Mouse (Mus musculus) heart, embryonic 16.5 days (tissue): ENCODE measurements around the gene Commd1. TPM values are rescaled to one million over a fixed set of nuclear protein-coding genes. Genes with fewer than 3 reads are reported as not detected.

Experiments
- ATAC-seq: fragments of 200-750 bp; cut with Nextera tagmentation; replicated peaks from 2 replicates; pipeline ENCODE4 v1.8.0; 2017; ENCODE audit warnings: moderate number of reproducible peaks; ENCODE audit not compliant: insufficient read depth, low FRiP score; ENCODE audit errors: extremely low read depth
- H3K27ac ChIP-seq: fragments of 300-500 bp; sonication (generic); 2 replicates; pipeline ENCODE4 v1.5.1; 2014; ENCODE audit warnings: mild to moderate bottlenecking, low read length, control low read depth, moderate library complexity
- H3K27me3 ChIP-seq: fragments of 300-500 bp; sonication (generic); 2 replicates; pipeline ENCODE4 v1.6.1; 2014; ENCODE audit warnings: low read length, mixed read lengths; ENCODE audit not compliant: control insufficient read depth, insufficient read depth
- H3K36me3 ChIP-seq: fragments of 300-500 bp; sonication (generic); 2 replicates; pipeline ENCODE4 v1.6.1; 2014; ENCODE audit not compliant: control insufficient read depth, insufficient read depth
- H3K4me1 ChIP-seq: fragments of 300-500 bp; sonication (generic); 2 replicates; pipeline ENCODE4 v1.6.1; 2014; ENCODE audit warnings: low read length, mixed read lengths; ENCODE audit not compliant: control insufficient read depth, insufficient read depth
- H3K4me2 ChIP-seq: fragments of 300-500 bp; sonication (generic); 2 replicates; pipeline ENCODE4 v1.6.1; 2014; ENCODE audit warnings: low read depth, mild to moderate bottlenecking, control low read depth, low read length
- H3K4me3 ChIP-seq: fragments of 300-500 bp; sonication (generic); 2 replicates; pipeline ENCODE4 v1.5.1; 2014; ENCODE audit warnings: mild to moderate bottlenecking, control low read depth, low read length
- H3K9ac ChIP-seq: fragments of 300-500 bp; sonication (generic); 2 replicates; pipeline ENCODE4 v1.6.1; 2014; ENCODE audit warnings: low read length, control low read depth
- H3K9me3 ChIP-seq: fragments of 300-500 bp; sonication (generic); replicated peaks from 2 replicates; pipeline ENCODE4 v1.6.1; 2016; ENCODE audit warnings: low read length; ENCODE audit not compliant: control insufficient read depth
- WGBS: fragments of 180-500 bp; shearing (Covaris S2); extraction: QIAGEN DNeasy Blood & Tissue Kit; methylation state at CpG from one replicate; pipeline ENCODE4 v1.1.7; 2014; 5-methylcytosine and 5-hydroxymethylcytosine counted together
- polyA plus RNA-seq: library from polyadenylated mRNA; unstranded; fragments of >200 nt; fragmentation: Nextera tagmentation; extraction: Ambion mirVana; gene quantifications from 2 replicates; pipeline ENCODE4 v1.2.1, GENCODE M21; 2015

Commd1 gene
- polyA plus RNA-seq, 1 experiment from 2014 or later: 350 TPM

DNA sequence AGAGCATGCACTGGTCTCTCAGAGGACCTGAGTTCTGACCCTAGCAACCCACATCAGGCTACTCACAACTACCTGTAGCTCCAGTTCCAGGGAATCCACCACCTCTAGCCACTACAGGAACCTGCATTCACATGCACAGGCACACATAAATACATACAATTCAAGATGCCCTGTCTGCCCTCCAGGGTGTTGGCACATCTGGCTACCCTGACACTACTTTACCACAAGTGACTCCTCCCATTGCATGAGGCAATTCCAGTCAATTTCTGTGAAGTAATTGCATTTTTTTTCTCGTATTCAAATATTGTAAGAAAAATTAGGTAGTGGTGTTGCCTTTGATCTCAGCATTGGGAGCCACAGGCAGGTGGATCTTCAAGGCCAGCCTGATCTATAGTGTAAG, 3.0 kb downstream of the Commd1 start:
- Histone ChIP-seq H3K9ac (no peak overlapping the region), H3K4me3 (no peak overlapping the region), H3K4me2 (no peak overlapping the region), H3K27me3 (no peaks in the 10 kb centered on the region), H3K4me1 (peaks cover 27% of the 10 kb centered on the region), H3K27ac (no peak overlapping the region), H3K9me3 (0 out of 2 replicates have a peak, but pooled peaks cover under 1% of the 10 kb centered on the region), H3K36me3 (0 out of 2 replicates have a peak, but pooled peaks cover 3% of the 10 kb centered on the region)
- 91% methylated on average over 1 of the region's 1 CpGs for whole genome bisulfite sequencing
- ATAC-seq: no peak

- ATAC-seq: no peak
- no peak overlapping the region for H3K27ac ChIP-seq
- H3K36me3 ChIP-seq: peaks cover 8% of the 10 kb centered on the region; the same call in 1 of the 2 replicates
- WGBS: 71% methylated on average over 1 of the region's 1 CpGs
- no peaks in the 10 kb centered on the region for H3K27me3 ChIP-seq
- peaks cover 30% of the 10 kb centered on the region for H3K4me1 ChIP-seq
- H3K4me3 ChIP-seq: no peak overlapping the region
- 0 out of 2 replicates have a peak, but pooled peaks cover 5% of the 10 kb centered on the region for H3K9me3 ChIP-seq
- H3K9ac ChIP-seq: no peak overlapping the region
- H3K4me2 ChIP-seq: no peak overlapping the region
Measured at GRCm38 (mm10) chr11:22978711-22979110, 3.5 kb downstream of the Commd1 start.

DNA sequence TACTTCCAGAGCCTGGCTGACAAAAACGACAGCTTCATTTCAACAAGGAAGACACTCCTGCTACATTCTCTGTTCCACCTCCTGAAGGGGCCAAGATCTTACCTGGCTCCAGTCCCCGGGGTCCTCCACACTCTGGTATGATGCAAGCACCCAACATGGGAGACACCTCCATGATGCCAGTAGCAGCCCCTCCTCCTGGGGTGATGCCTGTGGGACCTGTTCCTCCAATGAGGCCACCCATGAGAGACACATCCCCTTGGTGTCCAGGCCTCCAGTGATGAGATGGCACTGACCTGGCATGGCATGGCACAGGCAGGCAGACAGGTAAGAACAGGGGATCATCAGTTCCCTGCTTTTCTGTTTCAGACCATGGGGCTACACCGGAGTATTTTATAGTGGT, 4.0 kb downstream of the Commd1 start:
- Histone ChIP-seq H3K27ac (no peak overlapping the region), H3K9me3 (peaks cover 10% of the 10 kb centered on the region; the same call in 1 of the 2 replicates), H3K4me1 (peaks cover 30% of the 10 kb centered on the region), H3K27me3 (no peaks in the 10 kb centered on the region), H3K4me2 (no peak overlapping the region), H3K4me3 (no peak overlapping the region), H3K9ac (no peak overlapping the region), H3K36me3 (peaks cover 13% of the 10 kb centered on the region; the same call in 1 of the 2 replicates)
- no peak for ATAC-seq
- WGBS: 91% methylated on average over 3 of the region's 3 CpGs

DNA sequence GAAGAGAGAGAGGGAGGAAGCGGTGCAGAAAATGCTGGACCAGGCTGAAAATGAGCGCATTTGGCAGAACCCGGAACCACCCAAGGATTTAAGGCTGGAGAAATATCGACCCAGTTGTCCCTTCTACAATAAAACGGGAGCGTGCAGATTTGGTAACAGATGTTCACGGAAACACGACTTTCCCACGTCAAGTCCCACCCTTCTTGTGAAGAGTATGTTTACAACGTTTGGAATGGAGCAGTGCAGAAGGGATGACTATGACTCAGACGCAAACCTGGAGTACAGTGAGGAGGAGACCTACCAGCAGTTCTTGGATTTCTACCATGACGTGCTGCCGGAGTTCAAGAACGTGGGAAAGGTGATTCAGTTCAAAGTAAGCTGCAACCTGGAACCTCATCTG, 8.6 kb downstream of the Commd1 start:
- peaks cover 26% of the 10 kb centered on the region for H3K9me3 ChIP-seq
- peaks cover 24% of the 10 kb centered on the region; the same call in 1 of the 2 replicates for H3K36me3 ChIP-seq
- H3K4me2 ChIP-seq: peak overlapping the region; percentile 62
- H3K4me1 ChIP-seq: peaks cover 15% of the 10 kb centered on the region
- peak overlapping the region; percentile 77 for H3K27ac ChIP-seq
- H3K4me3 ChIP-seq: peak overlapping the region; percentile 73
- ATAC-seq: no peak
- H3K9ac ChIP-seq: peak overlapping the region; percentile 68
- H3K27me3 ChIP-seq: no peaks in the 10 kb centered on the region
- WGBS: 44% methylated on average over 14 of the region's 14 CpGs

DNA sequence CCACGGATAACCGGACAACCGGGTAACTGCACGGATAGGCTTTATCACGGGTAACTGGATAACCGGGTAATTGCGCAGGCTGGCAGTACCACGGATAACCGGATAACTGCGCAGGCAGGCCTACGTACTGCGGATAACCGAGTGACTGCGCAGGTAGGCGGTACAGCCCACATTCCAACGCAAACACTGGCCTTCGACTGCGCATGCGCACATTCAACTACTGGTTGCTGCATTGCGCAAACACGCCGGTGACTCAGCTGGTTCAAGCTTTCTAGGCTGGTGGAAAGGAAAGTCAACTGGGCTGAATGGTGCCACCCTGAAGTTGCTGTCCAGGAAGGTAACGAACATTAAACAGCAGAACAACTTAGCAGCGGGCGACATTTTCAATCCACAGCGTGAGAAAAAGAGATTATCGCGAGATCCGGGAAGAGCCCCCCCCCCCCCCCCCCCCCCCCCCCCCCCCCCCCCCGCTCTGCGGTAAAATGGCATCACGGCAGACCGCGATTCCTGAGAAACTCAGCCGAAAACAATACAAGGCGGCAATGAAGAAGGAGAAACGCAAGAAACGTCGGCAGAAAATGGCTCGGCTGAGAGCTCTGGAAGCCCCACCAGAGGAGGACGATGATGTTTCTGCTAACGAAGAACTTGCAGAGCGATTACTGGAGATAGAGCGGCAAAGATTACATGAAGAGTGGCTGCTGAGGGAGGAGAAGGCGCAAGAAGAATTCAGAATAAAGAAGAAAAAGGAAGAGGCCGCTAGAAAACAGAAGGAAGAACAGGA, 9.2 kb downstream of the Commd1 start:
- H3K4me2 ChIP-seq: peak overlapping the region; percentile 85

GRCm38 (mm10) chr11:22971835-22972709, 10.1 kb downstream of the Commd1 start, which contains the start of gene Zrsr1:
Gene Zrsr1, plus strand, starts transcription at chr11:22972005.
- Histone ChIP-seq H3K27ac (peak within 1 kb of the TSS; percentile 88), H3K36me3 (peaks cover 24% of the 10 kb centered on the region; the same call in 1 of the 2 replicates), H3K4me1 (peaks cover 15% of the 10 kb centered on the region), H3K4me2 (peak within 1 kb of the TSS; percentile 85), H3K9ac (peak within 1 kb of the TSS; percentile 76), H3K9me3 (peaks cover 27% of the 10 kb centered on the region), H3K27me3 (no peaks in the 10 kb centered on the region), H3K4me3 (peak within 1 kb of the TSS; percentile 73)
- ATAC-seq: peak; percentile 71
- WGBS: 52% methylated on average over 56 of the region's 56 CpGs

More for the DNA sequence above, 9.2 kb downstream of the Commd1 start:
- WGBS: 50% methylated on average over 44 of the region's 46 CpGs
- Histone ChIP-seq H3K9me3 (peaks cover 26% of the 10 kb centered on the region), H3K36me3 (peaks cover 24% of the 10 kb centered on the region; the same call in 1 of the 2 replicates), H3K4me1 (peaks cover 15% of the 10 kb centered on the region), H3K27ac (peak overlapping the region; percentile 88), H3K9ac (peak overlapping the region; percentile 76), H3K4me3 (peak overlapping the region; percentile 73), H3K27me3 (no peaks in the 10 kb centered on the region)
- ATAC-seq: peak; percentile 33; the same call in 1 of the 2 replicates

DNA sequence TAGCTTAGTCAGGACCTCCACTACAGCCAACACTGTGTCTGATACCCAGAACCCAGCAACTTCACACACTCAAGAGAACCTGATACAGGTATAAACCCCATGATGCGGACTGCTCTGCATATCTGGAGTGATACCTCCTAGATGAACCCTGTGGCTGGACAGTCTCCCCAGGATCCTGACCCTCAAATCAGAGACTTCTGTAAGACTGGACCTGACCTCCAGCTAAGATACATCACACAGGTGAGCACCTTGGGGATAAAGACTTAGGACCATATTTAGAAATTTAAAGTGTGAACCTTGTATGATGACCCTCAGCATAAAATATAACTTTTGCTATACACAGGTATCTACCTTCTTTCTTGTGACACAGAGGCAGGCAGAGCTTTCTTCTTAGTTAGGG, 11.6 kb downstream of the Commd1 start:
- H3K9me3 ChIP-seq: peaks cover 30% of the 10 kb centered on the region
- 84% methylated on average over 1 of the region's 1 CpGs for WGBS
- no peak overlapping the region for H3K4me3 ChIP-seq

GRCm38 (mm10) chr11:22969486-22969885, 12.7 kb downstream of the Commd1 start:
- Histone ChIP-seq H3K4me1 (peaks cover 3% of the 10 kb centered on the region; the same call in 1 of the 2 replicates), H3K4me3 (no peak overlapping the region), H3K36me3 (peaks cover 21% of the 10 kb centered on the region; the same call in 1 of the 2 replicates), H3K27ac (no peak overlapping the region), H3K4me2 (no peak overlapping the region), H3K9ac (no peak overlapping the region), H3K27me3 (no peaks in the 10 kb centered on the region), H3K9me3 (peaks cover 30% of the 10 kb centered on the region)
- WGBS: 51% methylated on average over 6 of the region's 6 CpGs
- no peak for ATAC-seq

More for the DNA sequence above, 11.6 kb downstream of the Commd1 start:
- Histone ChIP-seq H3K4me1 (peaks cover 5% of the 10 kb centered on the region), H3K27ac (no peak overlapping the region), H3K27me3 (no peaks in the 10 kb centered on the region), H3K9ac (no peak overlapping the region), H3K4me2 (no peak overlapping the region), H3K36me3 (peaks cover 21% of the 10 kb centered on the region; the same call in 1 of the 2 replicates)
- no peak for ATAC-seq
